Mouse (Mus musculus) stomach, postnatal 0 days (tissue): ENCODE results near the gene Nup50.

Source experiments
- CTCF ChIP-seq: IDR thresholded peaks from 2 replicates; pipeline ENCODE4 v1.5.1; 2016; ENCODE audit warnings: antibody characterized with exemption, low read depth, mild to moderate bottlenecking, moderate library complexity
- EP300 ChIP-seq: optimal IDR thresholded peaks from 2 replicates; pipeline ENCODE3; 2016; ENCODE audit warnings: antibody characterized with exemption

DNA sequence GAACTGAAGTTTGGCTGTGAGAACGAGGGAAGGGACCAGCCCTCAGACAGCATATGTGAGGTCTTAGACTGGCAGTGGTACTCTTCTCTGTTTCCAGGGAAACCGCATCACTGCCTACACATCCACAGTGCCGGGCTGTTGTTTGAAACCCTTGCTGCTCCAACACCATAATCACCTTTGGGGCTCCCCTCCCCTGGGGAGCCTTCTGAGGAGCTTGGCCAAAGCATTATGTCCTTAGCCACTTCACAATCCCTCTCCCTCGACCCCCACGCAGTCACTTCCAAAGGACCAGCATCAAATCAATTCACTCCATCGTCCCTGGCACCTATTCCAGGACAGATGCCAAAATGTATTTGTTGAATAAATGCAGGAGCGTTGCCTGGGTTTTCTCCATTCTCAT, 66.6 kb downstream of the Nup50 start:
- TF ChIP-seq CTCF (no peak), EP300 (no peak)
